Mouse (Mus musculus) bone marrow macrophage, adult 2 months (primary cell): ENCODE data around the gene 1700001C19Rik.

Experiments used
- CTCF ChIP-seq: IDR thresholded peaks from 2 replicates; pipeline ENCODE4 v1.5.1; 2012; ENCODE audit warnings: low read depth, mild to moderate bottlenecking, low read length, moderate library complexity
- POLR2A ChIP-seq: IDR thresholded peaks from 2 replicates; pipeline ENCODE4 v1.6.1; 2012; ENCODE audit warnings: mild to moderate bottlenecking, low read depth, low read length, borderline replicate concordance

- TF ChIP-seq CTCF (no peak), POLR2A (no peak)
Observed at GRCm38 (mm10) chr17:47436907-47437547, at the start of gene 1700001C19Rik.
